Mouse (Mus musculus): Measurements from ENCODE around the gene Mesp2. TPM values are rescaled to one million over a fixed set of nuclear protein-coding genes. Genes with fewer than 3 reads are reported as not detected.

The Mesp2 gene
- total RNA-seq, 2 experiments from 2014 or later = 1.4 to 2.6 TPM

- intact Hi-C loops (cut with DNase I) = no loop called here
- DNase-seq (ENCODE audit: extremely low spot score in 1 of 2, low spot score in 2 of 2) = no peak
These were observed 45.8 kb downstream of the Mesp2 start for GRCm38 (mm10) chr7:79856305-79856704.

DNA sequence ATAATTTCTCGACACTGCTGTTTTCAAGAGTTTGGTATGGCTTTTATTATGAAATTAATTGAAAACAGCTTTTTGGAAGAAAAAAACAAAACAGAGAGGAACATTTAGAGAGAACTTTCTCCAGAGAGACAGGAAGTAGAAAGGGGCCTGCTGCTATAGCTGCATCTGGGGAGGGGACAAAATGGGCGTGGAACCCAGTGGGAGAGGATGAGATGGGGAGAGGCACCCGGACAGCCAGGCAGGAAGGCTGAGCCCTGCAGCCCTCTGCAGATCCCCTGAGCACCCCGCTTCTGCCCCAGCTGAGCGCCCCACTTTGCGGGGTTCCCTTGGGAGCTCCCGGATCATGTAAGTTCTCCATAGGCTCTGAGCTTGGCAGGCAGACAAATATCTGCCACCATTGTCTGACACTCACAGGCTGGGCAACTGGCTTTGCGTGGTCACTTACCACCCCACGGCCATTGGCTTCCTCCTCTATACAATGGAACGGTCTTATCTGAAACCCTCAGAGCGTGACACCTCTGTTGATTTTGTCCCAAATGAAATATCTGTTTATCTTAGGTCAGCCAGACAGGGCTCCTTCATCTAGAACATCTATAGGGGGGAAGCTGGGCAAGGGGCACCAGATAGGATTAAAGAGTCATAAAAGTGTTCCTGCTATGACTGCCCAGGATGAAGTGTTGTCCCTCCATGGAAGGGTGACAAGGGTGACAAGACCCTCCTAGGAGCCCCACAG lies 47.8 kb downstream of the Mesp2 start:
- intact Hi-C loops (cut with DNase I) = no loop called here

GRCm38 (mm10) chr7:79858956-79859630 lies 48.6 kb downstream of the Mesp2 start:
- intact Hi-C loops (cut with DNase I) = no loop called here
- DNase-seq (ENCODE audit: extremely low spot score in 1 of 2, low spot score in 2 of 2) = no peak

More for the DNA sequence above, 47.8 kb downstream of the Mesp2 start:
- peak in 1 of 2 experiments; percentile 52 for DNase-seq (ENCODE audit: extremely low spot score in 1 of 2, low spot score in 2 of 2)

DNA sequence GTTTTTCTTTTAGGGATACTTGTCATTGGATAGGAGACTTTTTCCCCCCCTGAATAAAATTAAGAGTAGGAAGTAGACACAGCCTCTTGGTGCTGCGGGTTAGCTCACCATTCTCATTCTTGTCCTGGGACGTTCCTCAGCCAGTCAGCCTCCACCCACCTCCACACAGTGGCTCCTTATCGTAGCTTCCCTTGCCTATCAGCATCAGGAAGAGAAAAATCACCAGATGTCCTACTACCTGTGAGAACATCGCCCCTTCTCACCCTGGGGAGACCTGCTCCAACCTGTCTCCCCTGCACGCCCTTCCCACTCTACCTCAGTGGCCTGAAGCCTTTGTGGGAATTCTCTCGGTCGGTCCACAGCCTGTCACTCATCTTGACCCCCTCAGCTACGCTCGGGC lies 50.3 kb downstream of the Mesp2 start, which contains the start of gene Anpep:
Gene Anpep, minus strand, starts transcription at position 249 of the 400 bp plus-strand sequence.
- DNase-seq (ENCODE audit: extremely low spot score in 1 of 2, low spot score in 2 of 2) = no peak
- intact Hi-C loops (cut with DNase I) = no loop called here

GRCm38 (mm10) chr7:79861794-79862193 lies 51.3 kb downstream of the Mesp2 start:
- intact Hi-C loops (cut with DNase I) = no loop called here
- no peak for DNase-seq (ENCODE audit: extremely low spot score in 1 of 2, low spot score in 2 of 2)

Other genes starting within 250 kb of the Mesp2 start
- gene Rhcg, start 193.1 kb upstream of the Mesp2 start, total RNA-seq (2021) = 1 to 10 TPM; 1.5 to 3.2 TPM
- 1 to 10 TPM in 1 of 2 experiments, under 1 TPM in 1; 0.77 to 1.0 TPM for gene Ticrr, start 150.5 kb upstream of the Mesp2 start, total RNA-seq (2021)
- 1 to 10 TPM; 2.3 to 2.5 TPM for gene Kif7, start 95.0 kb upstream of the Mesp2 start, total RNA-seq (2021)
- not detected for gene Plin1, start 77.8 kb upstream of the Mesp2 start, total RNA-seq (2021)
- gene Pex11a, start 67.6 kb upstream of the Mesp2 start, total RNA-seq (2021) = 1 to 10 TPM; 9.0 to 9.8 TPM
- gene Wdr93, start 67.6 kb upstream of the Mesp2 start, total RNA-seq (2021) = under 1 TPM in 1 of 2 experiments, not detected in 1; 0.34 TPM
- gene Mesp1, start 16.9 kb upstream of the Mesp2 start, total RNA-seq (2021) = 1 to 10 TPM in 1 of 2 experiments, under 1 TPM in 1; 0.36 to 1.1 TPM
- gene Anpep, start 50.3 kb downstream of the Mesp2 start, total RNA-seq (2021) = 1 to 10 TPM; 7.0 to 7.8 TPM
- gene Ap3s2, start 109.9 kb downstream of the Mesp2 start, total RNA-seq (2021) = 10 to 100 TPM; 48.9 to 50.0 TPM
- gene Arpin, start 124.6 kb downstream of the Mesp2 start, total RNA-seq (2021) = 10 to 100 TPM in 1 of 2 experiments, 1 to 10 TPM in 1; 9.8 to 11.2 TPM
- gene Zfp710, start 214.1 kb downstream of the Mesp2 start, total RNA-seq (2021) = 10 to 100 TPM; 15.8 to 16.7 TPM

Measured in left cerebral cortex, postnatal 10 days (tissue).